Comparison of ENCODE assay signal across 18 mouse cellular contexts in the genomic region with DNA sequence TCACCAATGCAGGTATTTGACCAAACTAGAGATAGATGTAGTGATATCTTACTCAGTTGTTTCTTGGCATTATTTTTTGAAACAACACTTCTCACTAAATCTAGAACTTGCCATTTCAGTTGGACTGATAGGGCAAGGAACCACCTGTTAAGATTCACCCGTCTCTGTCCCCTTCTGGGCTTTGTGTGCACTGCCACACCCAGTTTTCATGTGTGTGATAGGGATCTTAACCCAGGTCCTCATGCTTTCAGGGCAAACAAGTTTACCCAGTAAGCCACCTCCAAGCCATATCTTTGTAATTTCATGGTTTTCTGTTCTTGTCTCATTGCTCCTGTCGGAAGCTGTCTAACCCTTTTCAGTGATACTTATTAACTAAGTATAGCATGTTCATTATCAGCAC.
"Had no signal": no experiment of that assay in that cellular context is flagged by ENCODE, and none has a peak within 500 bp of the region (broad histone marks: within the 10 kb centered on the region; RNA-seq: fewer than 3 reads in every experiment).

No protein-coding gene starts in this region.

- H3K4me3 ChIP-seq: liver, embryonic 15.5 days; lung, embryonic 15.5 days; megakaryocyte, embryonic 14.5 days; midbrain, embryonic 12.5 days; myocyte; neural tube, embryonic 12.5 days; stomach, embryonic 15.5 days had no signal

- H3K27ac ChIP-seq: liver, embryonic 15.5 days; lung, embryonic 15.5 days; macrophage; midbrain, embryonic 12.5 days; neural tube, embryonic 12.5 days; stomach, embryonic 15.5 days; stomach, postnatal 0 days had no signal

- H3K36me3 ChIP-seq: lung, embryonic 15.5 days; midbrain, embryonic 12.5 days; neural tube, embryonic 12.5 days; stomach, embryonic 15.5 days had no signal

- H3K9ac ChIP-seq: liver, embryonic 15.5 days; liver, postnatal 0 days; lung, embryonic 15.5 days; midbrain, embryonic 12.5 days; neural tube, embryonic 12.5 days; stomach, embryonic 15.5 days had no signal

- H3K9me3 ChIP-seq: liver, embryonic 15.5 days; lung, embryonic 15.5 days; megakaryocyte, embryonic 14.5 days; midbrain, embryonic 12.5 days; neural tube, embryonic 12.5 days; stomach, embryonic 15.5 days had no signal

- H3K4me1 ChIP-seq: stomach, embryonic 15.5 days had no signal

- H3K27me3 ChIP-seq: liver, embryonic 15.5 days; lung, embryonic 15.5 days; megakaryocyte, embryonic 14.5 days; midbrain, embryonic 12.5 days; neural tube, embryonic 12.5 days; stomach, embryonic 15.5 days had no signal

- DNase-seq: liver, postnatal 0 days; lung, adult 2 months; lung, postnatal 14 days; lung, postnatal 36 days; midbrain, embryonic 14.5 days; right cerebral cortex, postnatal 14 days; thymus, adult 2 months; thymus, postnatal 14 days; thymus, postnatal 36 days had no signal
